Mouse (Mus musculus): Measurements from ENCODE around the gene Gm47995.
"Not testable (repeated sequence)": the region's sequence is repeated elsewhere in the genome, so short reads cannot be mapped to it uniquely, and the experiment has no call there.

DNA sequence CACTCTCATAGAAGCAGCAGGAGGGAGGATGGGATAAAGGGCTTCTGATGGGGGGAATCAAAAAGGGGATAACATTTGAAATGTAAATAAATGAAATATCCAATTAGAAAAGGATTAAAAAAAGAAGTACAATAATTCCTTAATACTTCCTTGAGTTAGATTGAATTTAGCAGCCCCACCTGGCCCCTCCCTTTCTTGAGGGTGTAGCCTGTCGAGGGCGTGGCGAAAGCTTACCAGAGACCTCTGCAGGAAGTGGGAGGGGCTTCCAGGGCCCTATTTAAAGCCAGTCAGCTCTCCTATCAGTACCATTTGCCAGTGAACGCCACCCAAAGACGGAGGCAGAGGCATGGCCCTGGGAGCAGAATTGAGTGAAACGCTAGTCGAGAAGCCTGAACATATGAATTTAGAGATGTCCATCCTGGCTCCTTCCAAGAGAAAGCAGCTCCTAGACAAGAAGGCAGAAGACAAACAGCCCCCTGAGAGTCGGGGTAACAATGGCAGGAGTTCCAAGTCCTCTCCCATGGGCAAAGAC lies 11.6 kb downstream of the Gm47995 start, which contains the start of gene Gm47996:
- not testable (repeated sequence) for TF ChIP-seq CTCF (IDR thresholded peaks at IDR 0.05; ENCODE audit: control insufficient read depth, insufficient read depth, insufficient read length); CEBPB (IDR thresholded peaks at IDR 0.05; ENCODE audit: low read depth); MYOD1 (IDR thresholded peaks at IDR 0.05; ENCODE audit: control insufficient read depth, insufficient read length, low read depth)

Measured in C2C12 (cell line).